Mouse (Mus musculus) frontal cortex, postnatal 14 days (tissue): Measurements from ENCODE around the gene Hoxb3.

ENCODE experiments used
- DNase-seq, 2 experiments: peaks; one replicate each; pipeline ENCODE4 v3.0.0; 2022; ENCODE audit warnings: low spot score in 2 of 2

Hoxb3 gene

DNA sequence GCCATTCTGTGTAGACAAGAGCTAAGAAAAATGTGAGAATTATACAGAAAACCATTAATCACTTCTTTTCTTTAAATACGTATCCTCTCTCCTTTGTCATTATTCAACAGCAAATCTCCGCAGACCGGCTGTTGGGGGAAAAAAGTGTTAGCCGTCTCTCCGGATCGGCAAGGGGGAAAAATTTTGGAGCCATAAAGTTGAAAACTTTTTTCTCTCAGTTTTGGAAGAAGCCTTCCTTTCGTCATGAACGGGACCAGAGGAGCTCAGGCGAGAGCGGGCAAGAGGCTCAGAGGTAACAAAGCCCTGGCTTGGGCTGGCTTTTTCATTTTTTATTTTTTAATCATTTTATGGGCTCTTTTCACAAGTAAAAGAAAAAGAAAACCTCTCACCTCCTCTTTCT, at the start of gene Hoxb3:
Hoxb3 (plus strand) TSS at position 173 of the 400 bp plus-strand sequence.
- no peak for DNase-seq

DNA sequence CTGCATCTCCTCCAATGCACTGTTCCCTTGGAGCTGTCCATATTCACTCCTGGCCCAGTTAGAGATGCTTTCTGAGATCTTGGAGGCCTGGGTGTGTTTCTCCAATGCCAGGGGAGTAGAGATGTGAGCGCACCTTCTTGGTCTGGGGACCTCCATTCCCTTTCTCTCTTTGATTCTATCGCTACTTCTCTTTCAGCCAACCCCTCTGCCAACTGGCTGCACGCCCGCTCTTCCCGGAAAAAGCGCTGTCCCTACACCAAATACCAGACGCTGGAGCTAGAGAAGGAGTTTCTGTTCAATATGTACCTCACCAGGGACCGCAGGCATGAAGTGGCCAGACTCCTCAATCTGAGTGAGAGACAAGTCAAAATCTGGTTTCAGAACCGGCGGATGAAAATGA, 48.7 kb upstream of the Hoxb3 start:
- no peak for DNase-seq

DNA sequence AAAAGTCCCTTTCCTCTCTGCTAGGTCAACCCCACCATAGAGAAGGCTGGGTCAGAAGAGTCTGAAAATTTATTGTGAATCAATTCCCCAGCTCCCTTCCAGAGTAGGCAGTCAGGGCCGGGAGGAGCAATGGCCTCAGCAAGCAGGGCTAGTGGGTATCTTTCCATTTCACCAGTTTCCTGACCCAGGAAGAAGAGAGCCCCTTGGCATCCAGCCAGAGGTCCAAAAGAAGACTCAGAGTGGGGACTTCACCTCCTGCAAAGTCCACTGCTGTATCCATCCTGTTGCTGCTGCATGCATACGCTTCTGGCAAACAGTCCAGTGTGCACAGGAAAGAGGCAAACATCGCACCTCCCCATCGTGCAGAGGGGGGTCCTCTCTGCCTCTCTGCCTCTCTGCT, 47.2 kb upstream of the Hoxb3 start:
- DNase-seq, result no peak

DNA sequence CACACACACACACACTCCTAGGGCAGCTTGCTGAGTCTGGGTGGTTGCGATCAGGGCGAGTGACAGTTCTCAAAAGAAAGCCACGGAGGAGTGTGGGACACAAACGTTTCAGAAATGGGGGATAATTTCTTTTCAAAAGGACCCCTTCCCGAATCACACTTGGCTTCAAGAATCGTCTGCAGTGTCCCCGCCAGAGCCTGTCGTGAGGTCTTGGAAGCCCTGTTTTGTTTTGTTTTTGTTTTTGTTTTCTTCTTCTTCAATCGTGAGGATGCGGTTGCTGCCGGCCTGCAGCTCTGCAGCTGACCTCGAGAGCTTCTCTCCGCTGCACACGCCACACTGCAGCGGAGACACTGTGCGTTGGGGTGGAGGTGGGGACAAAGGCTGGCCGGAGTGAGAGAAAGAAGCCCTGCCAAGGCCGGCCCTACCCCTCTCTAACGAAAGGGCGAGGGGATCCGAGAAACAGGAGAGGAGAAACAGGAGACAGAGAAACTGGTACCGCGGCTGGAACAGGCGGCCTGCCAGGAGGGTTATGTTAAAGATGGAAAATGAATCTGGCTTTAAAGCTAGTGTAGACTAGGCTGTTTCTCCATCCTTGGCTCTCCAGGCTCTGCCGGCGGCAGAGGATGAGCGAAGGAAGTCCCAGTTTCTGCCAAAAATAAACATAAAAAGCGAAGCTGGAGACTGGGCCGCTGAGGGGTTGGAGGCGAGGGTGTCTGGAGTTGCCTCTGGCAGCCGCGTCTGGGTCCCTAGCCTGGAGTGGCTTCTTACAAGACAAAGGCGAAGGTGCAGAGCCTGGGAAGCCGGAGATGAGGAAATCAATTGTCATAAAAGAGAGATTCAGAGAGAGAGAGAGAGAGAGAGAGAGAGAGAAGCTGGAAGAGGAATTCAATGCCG, 45.7 kb upstream of the Hoxb3 start:
- no peak for DNase-seq

DNA sequence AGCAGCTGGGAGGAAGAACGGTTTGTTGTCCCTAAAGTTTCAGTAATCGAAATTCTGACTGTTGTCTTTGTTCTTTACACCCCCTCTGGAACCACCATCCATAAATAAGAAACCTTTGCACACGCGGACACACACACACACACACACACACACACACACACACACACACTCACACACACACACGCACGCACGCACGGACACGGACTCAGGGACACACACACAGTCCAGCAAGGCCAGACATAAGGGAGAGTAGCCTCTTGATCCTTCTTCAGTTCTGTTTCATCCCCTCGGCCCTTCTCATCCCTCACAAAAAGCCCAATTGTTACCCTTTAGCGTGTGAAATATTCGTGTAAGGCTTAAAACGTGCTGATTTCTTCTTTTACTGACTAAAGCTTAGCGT, 44.8 kb upstream of the Hoxb3 start:
- no peak for DNase-seq

DNA sequence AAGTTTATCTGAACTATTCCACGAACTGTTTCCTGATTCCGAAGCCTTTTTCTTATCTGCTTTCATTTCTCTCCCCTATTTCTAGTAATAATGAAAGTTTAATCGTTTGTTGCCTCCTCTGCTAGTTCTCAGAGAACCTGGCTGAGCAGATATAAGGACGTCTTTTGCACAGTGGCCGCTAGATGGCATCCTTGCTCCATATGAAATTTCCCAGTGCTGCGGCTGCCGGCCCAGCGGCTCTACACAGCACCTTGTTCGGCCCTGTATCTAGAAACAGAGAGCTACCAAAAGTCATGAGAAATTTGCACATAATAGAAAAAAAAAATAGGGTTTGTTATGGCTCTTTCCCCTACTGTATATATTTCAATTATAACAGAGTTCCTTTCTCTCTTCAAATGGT, 44.4 kb upstream of the Hoxb3 start:
- peak; percentile 51 to 75 for DNase-seq

DNA sequence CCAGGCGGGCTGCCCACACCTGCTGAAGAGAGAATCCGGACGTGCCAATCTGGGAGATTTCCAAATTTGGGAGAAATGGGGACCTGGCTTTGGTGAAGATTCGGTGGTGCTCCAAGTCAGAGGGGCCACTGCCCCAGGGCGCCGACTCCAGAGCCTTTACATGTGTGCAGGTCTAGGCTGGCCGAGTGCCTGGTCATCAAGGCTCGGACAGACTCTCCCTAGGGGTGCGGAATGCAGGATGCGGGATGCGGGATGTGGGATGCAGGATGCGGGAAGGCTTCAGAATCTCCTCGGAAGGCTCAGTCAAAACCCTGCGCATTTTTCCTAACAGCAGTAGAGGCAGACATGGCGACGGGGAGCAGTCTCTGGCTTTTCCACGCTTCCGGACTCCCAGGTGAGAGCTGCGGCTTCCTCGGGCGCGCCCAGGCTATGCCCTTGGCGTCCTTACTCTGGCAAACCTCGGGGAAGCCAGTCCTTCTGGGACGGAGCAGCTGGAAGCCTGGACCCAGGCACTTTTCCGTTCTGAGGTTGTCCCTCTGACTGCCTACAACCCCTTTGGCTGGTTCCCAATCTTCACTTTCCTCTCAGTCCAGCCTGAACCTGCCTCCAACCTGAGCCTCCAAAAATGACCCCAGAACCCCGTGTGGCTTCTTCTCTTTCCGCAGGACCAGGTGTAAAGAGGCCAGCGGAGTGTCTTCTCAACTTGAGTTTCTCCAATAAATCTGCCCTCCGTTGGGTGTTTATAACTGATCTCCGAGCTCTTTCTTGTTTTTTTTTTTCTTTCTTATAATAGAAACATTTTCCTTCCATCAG, 43.5 kb upstream of the Hoxb3 start:
- DNase-seq, result no peak

DNA sequence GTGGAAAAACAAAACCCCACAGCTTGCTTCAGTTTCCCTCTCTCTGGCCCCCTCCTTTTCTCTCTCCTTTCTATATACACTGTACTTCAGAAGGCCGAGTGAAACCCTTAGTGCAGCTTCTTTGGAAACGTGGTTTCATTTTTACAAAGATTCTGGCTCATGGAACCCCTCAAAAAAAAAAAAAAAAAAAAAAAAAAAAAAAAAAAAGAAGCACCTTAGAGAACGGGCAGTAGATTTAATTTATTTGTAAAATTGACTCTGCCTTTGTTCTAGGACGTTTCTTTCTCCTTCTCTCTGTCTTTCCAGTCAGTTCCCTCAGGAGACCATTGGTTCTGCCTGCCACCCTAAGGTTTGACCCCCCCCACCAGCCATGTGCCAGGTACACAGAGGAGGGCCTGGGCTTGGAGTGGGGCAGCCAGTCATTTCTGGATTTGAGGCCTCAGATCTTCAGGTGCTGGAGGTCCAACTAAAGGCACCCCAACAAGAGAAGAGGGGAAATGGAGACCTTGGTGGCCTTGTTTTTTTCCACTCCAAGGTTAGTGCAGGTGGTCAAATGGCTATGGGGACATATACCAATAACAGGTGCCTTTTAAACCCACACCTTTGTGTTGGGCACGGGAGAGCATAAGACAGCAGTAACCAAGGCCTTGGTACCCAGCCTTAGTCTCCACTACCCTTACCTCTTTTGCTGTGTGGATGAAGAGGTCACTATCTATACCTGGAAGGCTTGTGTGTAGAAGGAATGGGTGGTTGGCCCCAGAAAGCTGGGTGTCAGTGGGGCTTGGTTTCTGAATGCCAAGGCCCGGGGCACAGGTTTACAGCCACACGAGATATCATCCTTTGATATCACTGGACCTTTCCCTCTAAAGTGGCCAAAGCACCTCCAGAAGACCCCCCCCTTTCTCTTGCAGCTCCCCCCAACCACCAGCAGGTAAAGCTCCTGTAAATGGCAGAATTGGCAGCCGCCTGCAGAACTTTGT, 42.4 kb upstream of the Hoxb3 start:
- no peak for DNase-seq

DNA sequence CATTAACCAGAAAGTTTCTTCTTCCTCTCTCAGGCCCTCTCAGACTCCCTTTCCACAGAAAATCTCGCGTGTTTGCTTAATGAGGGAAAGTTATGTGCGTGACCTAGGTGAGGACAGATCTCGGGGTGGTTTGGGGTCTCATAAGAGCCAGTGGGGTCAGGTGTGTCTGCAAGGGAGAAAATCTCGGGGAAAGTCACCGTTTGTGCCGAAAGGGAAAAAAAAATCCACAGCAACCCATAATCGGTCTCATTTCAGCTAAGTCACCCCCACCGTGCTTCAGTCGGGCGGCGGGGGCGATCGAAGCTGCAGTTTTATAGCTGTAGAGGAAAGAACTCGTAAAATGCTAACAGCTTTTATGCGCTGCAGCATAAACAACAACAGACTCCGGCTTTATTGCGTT, 41.7 kb upstream of the Hoxb3 start:
- DNase-seq, result no peak

DNA sequence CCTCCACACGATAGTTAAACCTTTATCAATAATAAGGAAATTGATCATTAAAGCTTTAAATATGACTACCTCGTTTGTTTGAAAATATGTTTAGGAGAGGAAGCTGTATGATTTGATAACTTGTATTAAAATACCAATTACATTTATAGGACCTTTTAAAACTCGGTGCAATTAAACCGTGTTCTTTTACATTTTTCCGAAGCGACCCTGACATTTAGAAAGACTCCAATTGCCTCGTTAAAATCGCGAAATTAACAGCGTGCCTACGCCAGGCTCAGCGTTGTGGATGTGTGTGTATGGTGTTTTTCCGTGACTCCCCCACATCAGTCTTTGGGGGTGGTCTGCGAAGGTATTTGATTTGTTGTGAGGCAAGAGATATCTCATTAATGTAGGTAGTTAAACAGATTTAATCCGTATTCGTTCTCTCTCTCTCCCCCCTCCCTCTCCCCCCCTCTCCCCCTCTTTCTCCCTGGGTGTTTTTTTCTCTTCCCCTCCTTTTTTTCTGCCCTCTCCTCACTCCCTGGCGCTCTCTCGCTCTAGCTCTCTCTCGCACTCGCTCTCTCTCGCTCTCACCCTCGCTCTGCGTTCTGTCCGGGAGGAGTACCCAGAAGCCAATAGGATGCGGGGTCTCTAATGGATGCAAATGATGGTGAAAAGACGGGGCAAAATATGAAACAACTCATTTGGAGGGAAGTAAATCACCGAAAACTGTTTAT, 41.1 kb upstream of the Hoxb3 start, which contains the start of gene Hoxb8:
Hoxb8 (plus strand) TSS at position 51 of the 716 bp plus-strand sequence.
- DNase-seq, result no peak

DNA sequence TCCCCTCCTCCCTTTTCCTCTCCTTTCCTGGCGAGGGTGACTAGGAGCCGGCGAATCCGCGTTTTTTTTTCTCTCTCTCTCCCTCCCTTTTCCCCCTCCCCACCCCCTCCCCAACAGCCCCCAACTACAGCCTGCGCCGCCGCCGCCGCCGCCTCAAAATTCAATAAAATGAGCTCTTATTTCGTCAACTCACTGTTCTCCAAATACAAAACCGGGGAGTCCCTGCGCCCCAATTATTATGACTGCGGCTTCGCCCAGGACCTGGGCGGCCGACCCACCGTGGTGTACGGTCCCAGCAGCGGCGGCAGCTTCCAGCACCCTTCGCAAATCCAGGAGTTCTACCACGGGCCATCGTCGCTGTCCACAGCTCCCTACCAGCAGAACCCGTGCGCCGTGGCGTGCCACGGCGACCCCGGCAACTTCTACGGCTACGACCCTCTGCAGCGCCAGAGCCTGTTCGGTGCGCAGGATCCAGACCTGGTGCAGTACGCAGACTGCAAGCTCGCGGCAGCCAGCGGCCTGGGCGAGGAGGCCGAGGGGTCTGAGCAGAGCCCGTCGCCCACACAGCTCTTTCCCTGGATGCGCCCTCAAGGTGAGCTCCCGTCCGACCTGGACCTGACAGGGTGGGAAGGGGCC, 40.2 kb upstream of the Hoxb3 start:
- no peak for DNase-seq

DNA sequence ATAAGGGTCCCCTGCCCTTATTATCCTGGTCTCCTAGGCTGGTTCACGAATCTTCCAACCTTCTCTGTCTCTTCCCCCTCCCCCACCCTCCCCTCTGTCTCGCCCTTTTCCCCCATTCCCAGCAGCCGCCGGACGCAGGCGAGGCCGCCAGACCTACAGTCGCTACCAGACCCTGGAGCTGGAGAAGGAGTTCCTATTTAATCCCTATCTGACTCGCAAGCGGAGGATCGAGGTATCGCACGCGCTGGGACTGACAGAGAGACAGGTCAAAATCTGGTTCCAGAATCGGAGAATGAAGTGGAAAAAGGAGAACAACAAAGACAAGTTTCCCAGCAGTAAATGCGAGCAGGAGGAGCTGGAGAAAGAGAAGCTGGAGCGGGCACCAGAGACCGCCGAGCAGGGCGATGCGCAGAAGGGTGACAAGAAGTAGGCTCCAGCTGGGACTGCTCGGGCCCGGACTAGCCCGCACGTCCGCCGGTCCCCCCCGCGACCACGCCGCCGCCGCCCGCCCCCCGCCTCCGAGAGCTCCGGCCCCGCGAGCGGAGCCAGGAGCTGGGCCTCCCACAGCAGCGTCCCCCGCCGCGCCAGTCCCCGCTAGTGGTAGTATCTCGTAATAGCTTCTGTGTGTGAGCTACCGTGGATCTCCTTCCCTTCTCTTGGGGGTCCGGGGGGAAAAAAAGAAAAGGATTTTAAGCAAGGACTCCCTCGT, 38.9 kb upstream of the Hoxb3 start:
- no peak for DNase-seq

DNA sequence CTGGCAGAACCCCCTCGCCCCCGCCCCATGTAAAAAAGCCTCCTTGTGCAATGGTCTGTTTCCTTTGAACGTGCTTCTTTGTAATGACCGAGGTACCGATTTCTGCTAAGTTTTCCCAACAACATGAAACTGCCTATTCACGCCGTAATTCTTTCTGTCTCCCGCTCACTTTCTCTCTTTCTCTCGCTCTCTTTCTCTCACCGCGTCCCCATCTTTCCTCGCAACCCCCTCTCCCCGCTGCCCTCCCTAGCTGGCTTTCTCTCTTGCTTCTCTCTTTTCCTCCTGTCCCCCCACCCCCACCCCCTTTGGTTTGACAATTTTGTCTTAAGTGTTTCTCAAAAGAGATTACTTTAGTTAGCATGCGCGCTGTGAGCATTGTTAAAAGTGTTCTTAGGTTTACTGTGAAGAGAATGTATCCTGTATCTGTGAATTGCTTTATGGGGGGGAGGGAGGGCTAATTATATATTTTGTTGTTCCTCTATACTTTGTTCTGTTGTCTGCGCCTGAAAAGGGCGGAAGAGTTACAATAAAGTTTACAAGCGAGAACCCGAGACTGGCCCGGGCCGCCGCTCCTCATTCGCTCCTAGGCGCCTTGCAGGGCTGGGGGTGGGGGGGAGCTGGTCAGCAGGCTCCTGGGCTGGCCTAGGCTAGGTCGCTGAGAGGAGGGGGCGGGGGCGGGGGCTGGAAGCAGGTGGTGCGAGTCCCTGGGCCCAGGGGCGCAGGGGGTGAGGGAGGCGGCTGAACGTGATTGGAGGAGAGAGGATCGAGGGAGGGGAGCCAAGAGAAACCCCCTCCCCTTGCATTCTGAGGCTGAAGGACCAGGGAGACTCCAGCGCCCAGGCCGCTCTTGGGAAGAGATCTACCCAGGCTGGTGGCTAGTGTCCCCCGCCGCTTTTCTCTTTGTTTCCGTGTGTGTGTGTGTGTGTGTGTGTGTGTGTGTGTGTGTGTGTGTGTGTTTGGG, 38.1 kb upstream of the Hoxb3 start:
- DNase-seq, result no peak

DNA sequence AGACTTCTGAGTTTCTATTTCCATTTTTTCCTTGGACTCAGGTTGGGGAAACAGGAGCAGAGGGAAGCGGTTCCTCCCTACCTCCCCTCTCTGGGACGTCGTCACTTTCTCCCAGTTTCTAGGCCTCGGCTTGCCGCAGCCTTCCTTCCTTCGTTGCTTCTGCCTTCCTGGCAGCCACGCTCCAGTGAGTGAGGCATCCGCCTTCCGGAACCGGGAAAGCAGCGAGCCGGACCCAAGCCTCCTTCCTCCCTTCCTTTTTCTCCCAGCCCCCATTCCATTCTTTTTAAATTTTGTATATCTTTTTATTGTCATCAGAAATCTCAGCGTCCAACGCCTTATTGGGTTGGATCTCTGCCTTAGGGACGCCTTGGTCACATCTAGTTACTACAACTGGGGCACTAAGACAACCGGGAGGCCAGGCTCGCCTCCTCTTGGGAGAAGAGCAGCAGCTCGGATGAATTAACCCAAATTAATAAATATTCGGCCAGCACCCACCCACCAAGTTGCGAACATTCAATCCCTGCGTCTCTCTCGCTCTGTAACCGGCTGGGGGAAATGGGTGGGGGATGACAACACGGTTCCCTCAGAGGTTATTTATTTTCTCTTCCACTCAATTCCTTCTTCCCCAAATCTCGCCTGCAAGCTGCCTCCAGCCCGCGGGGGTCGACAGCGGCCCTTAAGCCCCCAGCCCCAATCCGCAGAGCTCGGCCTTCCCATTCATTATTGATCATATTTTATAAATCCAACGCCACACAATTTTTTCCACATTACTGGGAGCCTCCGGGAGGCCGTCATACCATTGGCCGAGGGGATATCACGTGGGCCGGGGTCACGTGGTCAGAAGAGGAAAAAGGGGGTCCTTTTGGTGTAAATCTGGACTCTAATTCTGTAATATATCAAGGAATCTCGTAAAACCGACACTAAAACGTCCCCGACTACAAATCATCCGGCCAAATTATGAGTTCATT, 37.1 kb upstream of the Hoxb3 start, which contains the start of gene Hoxb7:
Hoxb7 (plus strand) TSS at position 853 of the 968 bp plus-strand sequence.
- DNase-seq, result no peak

DNA sequence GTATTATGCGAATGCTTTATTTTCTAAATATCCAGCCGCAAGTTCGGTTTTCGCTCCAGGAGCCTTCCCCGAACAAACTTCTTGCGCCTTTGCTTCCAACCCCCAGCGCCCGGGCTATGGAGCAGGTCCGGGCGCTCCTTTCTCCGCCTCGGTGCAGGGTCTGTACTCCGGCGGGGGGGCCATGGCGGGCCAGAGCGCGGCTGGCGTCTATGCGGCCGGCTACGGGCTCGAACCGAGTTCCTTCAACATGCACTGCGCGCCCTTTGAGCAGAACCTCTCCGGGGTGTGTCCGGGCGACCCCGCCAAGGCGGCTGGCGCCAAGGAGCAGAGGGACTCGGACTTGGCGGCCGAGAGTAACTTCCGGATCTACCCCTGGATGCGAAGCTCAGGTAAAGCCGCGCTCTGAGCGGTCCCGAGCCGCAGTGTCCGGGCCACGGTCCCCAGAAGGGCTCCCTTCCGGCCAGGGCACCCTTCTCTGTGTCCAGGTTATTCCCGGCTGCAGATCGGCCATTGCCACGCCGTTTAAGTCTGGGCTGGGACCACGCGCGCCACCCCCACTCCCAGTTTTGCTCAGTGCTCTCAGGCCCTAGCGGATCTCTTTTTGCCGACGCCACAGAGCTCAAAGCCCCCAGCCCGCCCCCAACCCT, 36.3 kb upstream of the Hoxb3 start:
- DNase-seq, result no peak

DNA sequence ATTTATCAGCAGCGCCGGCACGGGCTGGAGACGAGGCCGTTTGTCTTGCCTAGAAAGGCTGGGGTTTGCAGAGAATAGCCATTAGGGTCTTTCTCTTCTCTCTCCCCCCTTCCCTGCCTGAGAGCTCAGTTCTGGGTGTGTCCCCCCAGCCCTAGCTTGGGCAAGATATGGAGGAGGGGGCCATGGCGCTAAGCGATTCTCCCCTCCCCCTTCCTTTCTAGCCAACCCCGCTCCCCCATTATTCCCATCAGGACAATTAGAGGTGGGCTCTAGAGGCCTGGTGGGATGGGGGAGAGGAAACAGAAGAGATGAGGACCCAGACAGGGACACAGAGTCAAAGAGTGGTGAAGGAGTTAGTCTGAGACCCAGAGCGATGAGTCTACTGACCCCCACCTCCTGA, 35.7 kb upstream of the Hoxb3 start:
- no peak for DNase-seq
